Mouse (Mus musculus): Measurements from ENCODE around the gene 1700017B05Rik. TPM values are rescaled to one million over a fixed set of nuclear protein-coding genes. Genes with fewer than 3 reads are reported as not detected.

1700017B05Rik gene
- total and polyA plus RNA-seq, 3 experiments: 20.1 to 169 (median 99.3) TPM

GRCm38 (mm10) chr9:57247201-57247671, 15.2 kb downstream of the 1700017B05Rik start:
- H3K36me3 ChIP-seq (replicated peaks): peaks cover 39% of the 10 kb centered on the region
- ATAC-seq (ENCODE audit: extremely low read depth, insufficient number of reproducible peaks, low FRiP score, poor library complexity, severe bottlenecking): no peak
- H3K4me3 ChIP-seq (ENCODE audit: low read depth, low read length): no peak overlapping the region
- DNase-seq (ENCODE audit: low spot score): peak; percentile 26
- TF ChIP-seq CTCF (IDR thresholded peaks at IDR 0.05; ENCODE audit: low read depth, low read length) (no peak), GATA2 (IDR thresholded peaks at IDR 0.05; ENCODE audit: borderline replicate concordance, low read depth, low read length) (no peak), TAL1 (conservative IDR thresholded peaks at IDR 0.05; ENCODE audit: low read depth, low read length) (no peak), POLR2AphosphoS5 (IDR thresholded peaks at IDR 0.05; ENCODE audit: insufficient replicate concordance, low read depth, low read length) (no peak), GATA1 (IDR thresholded peaks at IDR 0.05; ENCODE audit: borderline replicate concordance, low read length) (no peak)
- H3K9me3 ChIP-seq (replicated peaks): no peaks in the 10 kb centered on the region
- peaks cover 49% of the 10 kb centered on the region for H3K4me1 ChIP-seq (ENCODE audit: insufficient read depth, low read depth, low read length)
- peaks cover 17% of the 10 kb centered on the region for H3K27me3 ChIP-seq (ENCODE audit: insufficient read depth, low read length)

GRCm38 (mm10) chr9:57246482-57246881, 15.9 kb downstream of the 1700017B05Rik start:
- Histone ChIP-seq H3K9me3 (replicated peaks) (no peaks in the 10 kb centered on the region), H3K27me3 (ENCODE audit: insufficient read depth, low read length) (peaks cover 25% of the 10 kb centered on the region), H3K4me3 (ENCODE audit: low read depth, low read length) (no peak overlapping the region), H3K4me1 (ENCODE audit: insufficient read depth, low read depth, low read length) (peaks cover 42% of the 10 kb centered on the region), H3K36me3 (replicated peaks) (peaks cover 31% of the 10 kb centered on the region)
- DNase-seq (ENCODE audit: low spot score) (no peak), ATAC-seq (ENCODE audit: extremely low read depth, insufficient number of reproducible peaks, low FRiP score, poor library complexity, severe bottlenecking) (no peak)
- TF ChIP-seq POLR2AphosphoS5 (IDR thresholded peaks at IDR 0.05; ENCODE audit: insufficient replicate concordance, low read depth, low read length): no peak

DNA sequence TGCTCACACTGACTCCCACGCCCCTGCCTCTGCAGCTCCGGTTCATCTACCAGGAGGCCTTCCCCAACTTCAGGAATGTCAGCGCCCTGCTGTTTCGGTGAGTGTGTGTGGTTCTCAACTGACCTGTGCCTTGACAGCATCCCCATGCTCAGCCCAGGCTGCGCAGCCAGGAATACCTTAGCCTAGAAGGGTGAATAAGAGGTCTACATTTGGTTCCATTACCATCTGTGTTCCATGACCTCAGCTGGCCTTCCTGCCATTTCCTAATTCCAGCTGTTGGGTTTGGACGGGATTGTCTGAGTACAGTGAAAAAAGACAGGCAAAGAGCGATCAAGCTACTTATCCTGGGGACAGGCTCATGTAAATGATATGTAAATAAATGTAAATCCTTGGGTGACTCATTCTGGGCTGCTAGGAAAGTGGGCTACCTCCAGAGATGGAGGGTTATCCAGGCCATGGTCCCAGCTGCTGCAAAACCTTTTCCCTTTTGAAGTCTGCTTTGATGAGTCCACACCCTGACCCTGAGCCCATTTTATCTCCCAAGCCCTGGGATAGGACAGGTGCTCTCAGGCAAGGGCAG, 18.2 kb downstream of the 1700017B05Rik start:
- no peak overlapping the region for H3K4me3 ChIP-seq (ENCODE audit: low read depth, low read length)
- ATAC-seq (ENCODE audit: extremely low read depth, insufficient number of reproducible peaks, low FRiP score, poor library complexity, severe bottlenecking) (no peak), DNase-seq (ENCODE audit: low spot score) (no peak)
- TF ChIP-seq GATA1 (IDR thresholded peaks at IDR 0.05; ENCODE audit: borderline replicate concordance, low read length): no peak
- TF ChIP-seq GATA2 (IDR thresholded peaks at IDR 0.05; ENCODE audit: borderline replicate concordance, low read depth, low read length): no peak
- TF ChIP-seq TAL1 (conservative IDR thresholded peaks at IDR 0.05; ENCODE audit: low read depth, low read length): no peak
- no peak for TF ChIP-seq POLR2AphosphoS5 (IDR thresholded peaks at IDR 0.05; ENCODE audit: insufficient replicate concordance, low read depth, low read length)
- no peak for TF ChIP-seq CTCF (IDR thresholded peaks at IDR 0.05; ENCODE audit: low read depth, low read length)
- peaks cover 9% of the 10 kb centered on the region for H3K36me3 ChIP-seq (replicated peaks)
- peaks cover 26% of the 10 kb centered on the region for H3K4me1 ChIP-seq (ENCODE audit: insufficient read depth, low read depth, low read length)
- H3K27me3 ChIP-seq (ENCODE audit: insufficient read depth, low read length): peaks cover 36% of the 10 kb centered on the region
- H3K9me3 ChIP-seq (replicated peaks): no peaks in the 10 kb centered on the region

DNA sequence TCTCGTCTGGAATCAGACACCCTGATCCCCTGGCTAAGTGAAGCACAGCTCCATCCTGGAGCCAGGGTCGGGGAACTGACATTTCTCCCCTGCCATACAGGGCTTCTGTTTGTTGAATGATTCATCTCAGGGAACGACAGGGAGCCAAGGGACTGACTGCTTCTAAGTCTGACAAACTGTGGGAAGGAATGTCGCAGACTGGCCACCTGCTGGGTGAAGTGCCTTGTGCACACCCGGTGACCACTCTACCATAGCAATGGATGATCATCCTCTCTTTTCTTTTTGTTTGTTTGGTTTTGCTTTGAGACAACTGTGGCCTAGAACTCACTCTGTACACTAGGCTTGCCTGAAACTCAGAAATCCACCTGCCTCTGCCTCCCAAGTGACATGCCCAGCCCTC, 19.5 kb downstream of the 1700017B05Rik start:
- Histone ChIP-seq H3K36me3 (replicated peaks) (peaks cover 3% of the 10 kb centered on the region), H3K4me1 (ENCODE audit: insufficient read depth, low read depth, low read length) (peaks cover 21% of the 10 kb centered on the region), H3K9me3 (replicated peaks) (no peaks in the 10 kb centered on the region), H3K4me3 (ENCODE audit: low read depth, low read length) (no peak overlapping the region), H3K27me3 (ENCODE audit: insufficient read depth, low read length) (peaks cover 36% of the 10 kb centered on the region)
- no peak for TF ChIP-seq POLR2AphosphoS5 (IDR thresholded peaks at IDR 0.05; ENCODE audit: insufficient replicate concordance, low read depth, low read length)
- no peak for TF ChIP-seq GATA1 (IDR thresholded peaks at IDR 0.05; ENCODE audit: borderline replicate concordance, low read length)
- ATAC-seq (ENCODE audit: extremely low read depth, insufficient number of reproducible peaks, low FRiP score, poor library complexity, severe bottlenecking): no peak
- no peak for DNase-seq (ENCODE audit: low spot score)

GRCm38 (mm10) chr9:57241111-57241510, 21.3 kb downstream of the 1700017B05Rik start:
- no peak for ATAC-seq (ENCODE audit: extremely low read depth, insufficient number of reproducible peaks, low FRiP score, poor library complexity, severe bottlenecking)
- no peak for DNase-seq (ENCODE audit: low spot score)
- no peak overlapping the region for H3K4me3 ChIP-seq (ENCODE audit: low read depth, low read length)
- H3K36me3 ChIP-seq (replicated peaks): no peaks in the 10 kb centered on the region
- TF ChIP-seq POLR2AphosphoS5 (IDR thresholded peaks at IDR 0.05; ENCODE audit: insufficient replicate concordance, low read depth, low read length) (no peak), TAL1 (conservative IDR thresholded peaks at IDR 0.05; ENCODE audit: low read depth, low read length) (no peak), GATA1 (IDR thresholded peaks at IDR 0.05; ENCODE audit: borderline replicate concordance, low read length) (no peak), CTCF (IDR thresholded peaks at IDR 0.05; ENCODE audit: low read depth, low read length) (no peak), GATA2 (IDR thresholded peaks at IDR 0.05; ENCODE audit: borderline replicate concordance, low read depth, low read length) (no peak)
- peaks cover 36% of the 10 kb centered on the region for H3K27me3 ChIP-seq (ENCODE audit: insufficient read depth, low read length)
- H3K9me3 ChIP-seq (replicated peaks): no peaks in the 10 kb centered on the region
- H3K4me1 ChIP-seq (ENCODE audit: insufficient read depth, low read depth, low read length): peaks cover 9% of the 10 kb centered on the region

GRCm38 (mm10) chr9:57238220-57238619, 24.2 kb downstream of the 1700017B05Rik start:
- DNase-seq (ENCODE audit: low spot score) (no peak), ATAC-seq (ENCODE audit: extremely low read depth, insufficient number of reproducible peaks, low FRiP score, poor library complexity, severe bottlenecking) (no peak)
- TF ChIP-seq CTCF (IDR thresholded peaks at IDR 0.05; ENCODE audit: low read depth, low read length) (no peak), GATA2 (IDR thresholded peaks at IDR 0.05; ENCODE audit: borderline replicate concordance, low read depth, low read length) (no peak), POLR2AphosphoS5 (IDR thresholded peaks at IDR 0.05; ENCODE audit: insufficient replicate concordance, low read depth, low read length) (no peak), TAL1 (conservative IDR thresholded peaks at IDR 0.05; ENCODE audit: low read depth, low read length) (no peak), GATA1 (IDR thresholded peaks at IDR 0.05; ENCODE audit: borderline replicate concordance, low read length) (no peak)
- no peaks in the 10 kb centered on the region for H3K9me3 ChIP-seq (replicated peaks)
- H3K4me3 ChIP-seq (ENCODE audit: low read depth, low read length): no peak overlapping the region
- H3K36me3 ChIP-seq (replicated peaks): no peaks in the 10 kb centered on the region
- H3K27me3 ChIP-seq (ENCODE audit: insufficient read depth, low read length): peaks cover 26% of the 10 kb centered on the region
- peaks cover 19% of the 10 kb centered on the region for H3K4me1 ChIP-seq (ENCODE audit: insufficient read depth, low read depth, low read length)
